Mouse (Mus musculus) thymus, adult 18-20 months (tissue): ENCODE measurements around the gene Tango6.
A peak's percentile ranks its signal among the peaks of the same experiment; 100 is the strongest.

Experiments
- DNase-seq, 2 experiments: peaks; one replicate each; pipeline ENCODE4 v3.0.0; 2022; ENCODE audit warnings: mixed read lengths in 2 of 2

Tango6 gene

DNA sequence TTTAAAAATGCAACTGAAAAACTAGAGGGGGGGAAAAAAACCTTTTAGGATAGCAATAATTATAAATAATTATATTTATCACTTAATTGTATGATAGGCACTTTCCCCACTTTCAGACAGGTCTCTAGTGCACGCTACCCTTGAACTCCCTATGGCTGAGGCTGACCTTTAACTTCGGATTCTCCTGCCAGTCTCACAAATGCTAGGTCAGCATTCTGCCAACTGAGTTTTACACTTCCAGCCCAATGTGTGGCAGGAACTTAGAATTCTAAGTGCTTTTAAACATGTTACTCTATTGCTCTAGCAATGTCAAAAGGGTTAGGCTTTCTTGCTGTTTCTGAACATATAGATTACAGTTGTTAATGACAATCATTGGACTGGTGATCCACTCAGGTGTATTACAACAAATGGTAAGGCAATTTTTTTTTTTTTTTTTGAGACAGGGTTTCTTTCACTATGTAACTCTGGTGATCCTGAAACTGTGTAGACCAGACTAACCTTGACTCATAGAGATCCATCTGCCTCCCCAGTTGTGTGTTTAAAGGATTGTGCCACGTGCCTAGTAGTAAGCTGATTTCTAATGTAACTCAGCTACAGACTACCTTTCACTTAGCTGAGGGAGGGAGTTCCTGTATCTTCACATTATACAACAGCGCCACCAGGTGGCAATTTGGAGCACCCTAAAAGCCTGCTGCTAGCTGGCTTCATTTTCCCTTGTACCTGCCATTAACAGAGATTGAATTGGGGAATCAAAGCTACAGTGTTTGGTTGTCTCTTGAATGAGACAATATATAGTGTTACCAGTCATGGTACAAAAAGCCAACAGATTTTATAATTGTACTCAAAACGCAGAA lies 204.7 kb downstream of the Tango6 start:
- peak in 1 of 2 experiments; percentile 29 for DNase-seq

DNA sequence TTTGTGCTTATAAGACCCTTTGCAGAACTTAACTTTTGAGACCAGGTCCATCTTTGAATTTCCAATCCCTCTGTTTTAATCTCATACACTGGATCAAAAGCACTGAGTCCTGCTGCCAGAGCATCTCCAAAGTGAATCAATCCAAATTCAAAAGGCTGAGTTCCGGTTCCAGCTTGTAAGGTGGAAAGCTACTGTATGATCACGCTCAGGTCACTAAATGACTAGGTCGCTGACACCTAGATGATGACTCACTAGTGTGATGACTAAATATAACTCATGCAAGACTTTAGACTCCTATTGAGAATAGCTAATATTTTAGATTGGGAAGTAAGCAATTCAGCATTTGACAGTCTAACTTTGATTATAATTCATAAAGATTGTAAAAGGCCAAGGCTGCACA lies 205.9 kb downstream of the Tango6 start:
- DNase-seq, result no peak

DNA sequence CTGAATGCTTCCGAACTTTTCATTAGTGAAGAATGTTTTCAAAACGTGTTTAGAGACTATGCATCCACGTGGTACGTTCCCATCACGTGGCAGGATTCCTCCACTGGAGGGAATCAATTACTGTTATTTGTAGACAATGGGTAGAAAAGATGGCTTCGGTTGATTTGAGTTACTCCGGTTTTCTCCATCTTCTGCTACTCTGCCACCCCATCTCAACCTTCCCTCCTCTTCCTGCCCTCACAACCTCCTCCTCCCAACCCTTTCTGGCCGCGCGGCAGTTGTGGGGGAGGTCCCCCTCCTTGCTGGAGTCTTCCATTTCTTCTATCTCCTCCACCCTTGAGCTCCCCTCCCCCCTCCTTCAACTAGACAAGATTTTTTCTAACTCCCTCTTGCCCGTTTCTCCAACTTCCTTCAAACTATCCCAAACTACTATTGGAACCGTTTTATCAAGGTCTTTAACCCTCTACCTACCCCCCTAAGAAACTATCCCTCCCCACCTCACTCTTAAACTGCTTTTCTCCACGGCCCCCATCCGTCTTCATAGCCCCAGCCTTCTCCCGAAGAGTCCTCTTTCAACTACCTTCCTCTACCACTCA lies 209.4 kb downstream of the Tango6 start:
- DNase-seq, result peak; percentile 41 to 56

GRCm38 (mm10) chr8:106892806-106893451 lies 210.1 kb downstream of the Tango6 start:
- peak; percentile 26 to 38 for DNase-seq

DNA sequence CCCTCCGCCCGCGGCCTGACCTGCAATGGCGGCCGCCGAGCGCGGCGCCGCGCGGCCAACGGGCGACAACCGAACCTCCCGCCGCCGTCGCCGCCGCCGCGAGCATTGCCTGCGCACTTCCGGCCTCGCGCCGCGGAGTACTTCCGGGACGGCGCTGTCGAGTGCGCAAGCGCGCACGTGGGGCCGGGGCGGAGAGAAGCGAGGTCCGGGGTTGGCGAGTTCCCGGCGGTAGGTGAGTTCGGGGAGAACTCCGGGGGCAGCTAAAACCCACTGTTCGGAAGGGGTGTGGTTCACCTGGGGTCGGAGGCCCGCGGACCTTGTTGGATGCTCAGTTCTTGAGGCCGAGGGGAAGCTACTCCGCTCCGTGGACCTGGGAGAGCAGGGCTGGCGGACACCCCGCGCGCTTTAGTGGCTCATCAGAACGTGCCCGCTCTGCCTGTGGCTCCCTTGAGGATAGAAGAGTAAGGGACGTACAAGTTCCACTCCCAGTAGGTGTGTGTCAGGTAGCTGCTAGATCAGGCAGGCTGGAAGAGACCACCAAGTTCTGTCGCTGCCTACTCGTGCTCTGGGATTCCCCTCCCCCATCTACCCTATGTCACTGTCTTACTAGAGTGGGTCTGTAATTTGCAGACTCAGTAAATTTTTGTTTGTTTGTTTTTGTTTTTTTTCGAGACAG lies 210.8 kb downstream of the Tango6 start, which contains the start of gene Utp4:
Utp4 (plus strand) TSS at position 156 of the 676 bp plus-strand sequence.
- DNase-seq, result peak; percentile 74 to 76

GRCm38 (mm10) chr8:106899473-106899872 lies 216.6 kb downstream of the Tango6 start:
- DNase-seq, result no peak
